Mouse (Mus musculus) midbrain, postnatal 0 days (tissue): ENCODE results near the gene Fam189a1. TPM values are rescaled to one million over a fixed set of nuclear protein-coding genes. Genes with fewer than 3 reads are reported as not detected.

Source experiments
- ATAC-seq: fragments of 200-750 bp; cut with Nextera tagmentation; 2 replicates; pipeline ENCODE4 v1.8.0; 2017; ENCODE audit warnings: moderate number of reproducible peaks, mild to moderate bottlenecking, moderate TSS enrichment, moderate library complexity; ENCODE audit not compliant: low FRiP score
- DNase-seq: peaks from one replicate; pipeline ENCODE4 v3.0.0-alpha.2; 2015; ENCODE audit warnings: low spot score
- H3K27ac ChIP-seq: fragments of 300-500 bp; sonication (generic); 2 replicates; pipeline ENCODE4 v1.5.1; 2014; ENCODE audit warnings: low read depth, mild to moderate bottlenecking, low read length, mixed read lengths
- H3K27me3 ChIP-seq: fragments of 300-500 bp; sonication (generic); 2 replicates; pipeline ENCODE4 v1.6.1; 2014; ENCODE audit warnings: low read length, control low read depth, mixed read lengths; ENCODE audit not compliant: insufficient read depth
- H3K36me3 ChIP-seq: fragments of 300-500 bp; sonication (generic); 2 replicates; pipeline ENCODE4 v1.6.1; 2014; ENCODE audit warnings: low read length, control low read depth, mixed read lengths; ENCODE audit not compliant: insufficient read depth
- H3K4me1 ChIP-seq: fragments of 300-500 bp; sonication (generic); 2 replicates; pipeline ENCODE4 v1.6.1; 2014; ENCODE audit warnings: mild to moderate bottlenecking, control low read depth, antibody characterized with exemption, low read length, mixed read lengths; ENCODE audit not compliant: insufficient read depth
- H3K4me2 ChIP-seq: fragments of 300-500 bp; sonication (generic); 2 replicates; pipeline ENCODE4 v1.6.1; 2014; ENCODE audit warnings: low read depth, mild to moderate bottlenecking, low read length, mixed read lengths; ENCODE audit not compliant: poor library complexity, severe bottlenecking
- H3K4me3 ChIP-seq: fragments of 300-500 bp; sonication (generic); 2 replicates; pipeline ENCODE4 v1.5.1; 2014; ENCODE audit warnings: low read depth, mild to moderate bottlenecking, low read length, moderate library complexity
- H3K9ac ChIP-seq: fragments of 300-500 bp; sonication (generic); replicated peaks from 2 replicates; pipeline ENCODE4 v1.6.1; 2014; ENCODE audit warnings: mild to moderate bottlenecking, low read length, moderate library complexity, mixed read lengths; ENCODE audit not compliant: poor library complexity, severe bottlenecking
- H3K9me3 ChIP-seq: fragments of 300-500 bp; sonication (generic); 2 replicates; pipeline ENCODE4 v1.6.1; 2016; ENCODE audit warnings: low read length, control low read depth
- CTCF ChIP-seq: IDR thresholded peaks from 2 replicates; pipeline ENCODE4 v1.5.1; 2016; ENCODE audit warnings: antibody characterized with exemption, mild to moderate bottlenecking
- WGBS: fragments of 180-500 bp; shearing (Covaris S2); extraction: QIAGEN DNeasy Blood & Tissue Kit; methylation state at CpG from one replicate; pipeline ENCODE4 v1.1.7; 2014; 5-methylcytosine and 5-hydroxymethylcytosine counted together
- polyA plus RNA-seq: library from polyadenylated mRNA; unstranded; fragments of >200 nt; fragmentation: Nextera tagmentation; extraction: Ambion mirVana; gene quantifications from 2 replicates; pipeline ENCODE4 v1.2.1, GENCODE M21; 2015
- total RNA-seq: library from RNA; depleted of rRNA; stranded (reverse); fragments of >200 nt; gene quantifications from 2 replicates; pipeline ENCODE4 v1.2.3, GENCODE M21; 2014

The Fam189a1 gene
- total and polyA plus RNA-seq, 2 experiments from 2014 or later, result 12.8 to 19.7 TPM

DNA sequence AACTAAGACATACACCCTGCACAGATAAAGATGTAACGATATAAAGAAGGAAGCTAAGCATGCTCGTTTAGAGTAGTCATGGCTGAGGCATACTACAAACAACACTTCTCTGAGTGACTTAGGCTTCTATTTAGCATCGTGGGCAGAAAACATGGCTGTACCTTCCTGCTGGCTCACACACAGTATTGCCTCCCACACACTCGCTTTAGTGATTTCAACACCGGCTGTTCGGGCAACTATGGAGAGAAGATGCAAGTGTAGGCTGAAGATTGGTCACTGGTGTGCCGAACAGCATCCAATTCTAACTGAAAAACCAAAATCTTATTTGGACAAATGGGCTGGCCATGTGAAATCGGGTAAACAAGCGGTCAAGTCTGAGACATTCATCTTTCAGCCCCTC, 44.7 kb downstream of the Fam189a1 start:
- Histone ChIP-seq H3K4me2 (no peak overlapping the region), H3K36me3 (no peaks in the 10 kb centered on the region), H3K4me3 (no peak overlapping the region), H3K4me1 (no peaks in the 10 kb centered on the region), H3K27ac (no peak overlapping the region), H3K9me3 (no peaks in the 10 kb centered on the region), H3K9ac (no peak overlapping the region), H3K27me3 (no peaks in the 10 kb centered on the region)
- no peak for TF ChIP-seq CTCF
- WGBS, result 94% methylated on average over 9 of the region's 9 CpGs
- ATAC-seq (no peak), DNase-seq (no peak)

GRCm38 (mm10) chr7:65105566-65105965, 50.8 kb downstream of the Fam189a1 start:
- Histone ChIP-seq H3K9ac (no peak overlapping the region), H3K4me1 (no peaks in the 10 kb centered on the region), H3K27me3 (no peaks in the 10 kb centered on the region), H3K27ac (no peak overlapping the region), H3K9me3 (no peaks in the 10 kb centered on the region), H3K4me3 (no peak overlapping the region), H3K4me2 (no peak overlapping the region), H3K36me3 (no peaks in the 10 kb centered on the region)
- WGBS, result 96% methylated on average over 3 of the region's 3 CpGs
- TF ChIP-seq CTCF, result no peak
- ATAC-seq (no peak), DNase-seq (peak; percentile 12)

DNA sequence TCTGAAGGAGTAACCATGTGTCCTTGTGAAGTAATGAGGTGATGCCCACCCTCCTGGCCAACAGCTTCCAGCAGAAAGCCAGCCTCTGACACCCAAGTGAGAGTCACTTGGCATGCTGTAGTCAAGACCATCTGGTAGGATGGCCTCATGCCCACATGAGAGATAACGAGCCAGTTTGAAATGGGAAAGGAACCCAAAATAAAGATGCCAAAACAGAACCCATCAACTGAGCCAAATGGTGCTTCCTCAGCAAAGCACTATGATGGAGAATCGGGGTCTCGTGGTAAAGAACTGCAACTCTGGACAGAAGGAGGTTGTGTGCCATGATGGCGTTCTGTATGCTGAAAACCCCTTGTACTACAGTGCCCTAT, 51.3 kb downstream of the Fam189a1 start:
- Histone ChIP-seq H3K4me3 (no peak overlapping the region), H3K4me1 (no peaks in the 10 kb centered on the region), H3K27me3 (no peaks in the 10 kb centered on the region), H3K4me2 (no peak overlapping the region), H3K36me3 (no peaks in the 10 kb centered on the region), H3K9me3 (no peaks in the 10 kb centered on the region), H3K27ac (no peak overlapping the region), H3K9ac (no peak overlapping the region)
- no peak for TF ChIP-seq CTCF
- ATAC-seq, result no peak
- peak; percentile 76 for DNase-seq
- 94% methylated on average over 4 of the region's 4 CpGs for WGBS

- Histone ChIP-seq H3K27ac (no peak overlapping the region), H3K4me3 (no peak overlapping the region), H3K4me1 (no peaks in the 10 kb centered on the region), H3K27me3 (no peaks in the 10 kb centered on the region), H3K9me3 (no peaks in the 10 kb centered on the region), H3K36me3 (no peaks in the 10 kb centered on the region), H3K9ac (no peak overlapping the region), H3K4me2 (no peak overlapping the region)
- ATAC-seq (no peak), DNase-seq (peak; percentile 23)
- 83% methylated on average over 17 of the region's 17 CpGs for WGBS
- TF ChIP-seq CTCF, result no peak
These were observed 51.9 kb downstream of the Fam189a1 start for GRCm38 (mm10) chr7:65104207-65105096.

DNA sequence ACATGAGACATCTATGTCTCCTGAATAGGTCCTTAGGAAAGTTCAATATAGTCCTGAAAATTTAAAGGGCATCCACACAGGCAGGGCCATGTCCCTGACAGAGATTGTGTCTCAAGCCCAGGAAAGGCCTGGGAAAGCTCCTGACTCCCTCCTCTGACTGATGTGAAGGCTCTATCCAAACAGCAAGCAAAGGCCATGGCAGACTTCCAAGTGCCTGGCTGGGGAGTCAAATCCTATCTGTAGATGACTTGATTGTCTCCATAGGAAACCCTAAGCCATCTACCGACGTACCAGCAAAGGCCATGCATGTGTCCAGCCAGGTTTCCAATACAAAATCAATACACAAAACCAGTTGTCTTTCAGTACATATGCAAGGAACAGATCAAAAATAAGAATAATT, 54.7 kb downstream of the Fam189a1 start:
- WGBS, result 87% methylated on average over 2 of the region's 2 CpGs
- H3K36me3 ChIP-seq, result no peaks in the 10 kb centered on the region
- H3K4me1 ChIP-seq, result no peaks in the 10 kb centered on the region
- no peaks in the 10 kb centered on the region for H3K27me3 ChIP-seq
- H3K4me2 ChIP-seq, result no peak overlapping the region
- no peak for ATAC-seq
- peak; percentile 46 for DNase-seq
- no peak for TF ChIP-seq CTCF
- H3K4me3 ChIP-seq, result no peak overlapping the region
- H3K9me3 ChIP-seq, result no peaks in the 10 kb centered on the region
- H3K9ac ChIP-seq, result no peak overlapping the region
- no peak overlapping the region for H3K27ac ChIP-seq

DNA sequence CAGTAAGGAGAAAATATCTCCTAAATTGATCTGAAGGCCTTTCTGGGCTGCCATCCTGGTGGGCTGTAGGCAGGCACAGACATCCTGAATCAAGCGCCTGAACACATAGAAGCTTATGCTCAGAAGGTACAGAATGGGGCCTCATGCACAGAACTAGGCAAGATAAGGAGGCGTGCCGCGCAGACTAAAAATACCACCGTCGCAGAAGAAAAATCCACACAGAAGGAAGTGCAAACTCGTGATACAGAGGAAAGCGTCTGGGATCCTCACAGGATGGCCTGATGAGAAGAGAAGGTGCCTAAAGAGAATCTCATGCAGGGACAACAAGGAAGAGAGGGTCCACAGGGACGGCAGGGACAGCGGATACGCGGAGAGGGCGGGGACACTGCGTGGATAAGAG, 58.7 kb downstream of the Fam189a1 start:
- Histone ChIP-seq H3K9me3 (no peaks in the 10 kb centered on the region), H3K27me3 (no peaks in the 10 kb centered on the region), H3K36me3 (no peaks in the 10 kb centered on the region), H3K4me1 (no peaks in the 10 kb centered on the region), H3K27ac (no peak overlapping the region), H3K4me2 (no peak overlapping the region), H3K4me3 (no peak overlapping the region), H3K9ac (no peak overlapping the region)
- WGBS, result 92% methylated on average over 14 of the region's 14 CpGs
- DNase-seq (no peak), ATAC-seq (no peak)
- TF ChIP-seq CTCF, result no peak
